In genomic region chr11:119298917-119299316, GRCm38 (mm10) we compare ENCODE assay signal across 7 mouse cellular contexts. TPM values are rescaled to one million over a fixed set of nuclear protein-coding genes. Genes with fewer than 3 reads are reported as not detected.
A peak's percentile ranks its signal among the peaks of the same experiment; 100 is the strongest.
DNase-seq lines count a peak whose midpoint lies in the region; ATAC-seq and TF ChIP-seq lines count a peak whose summit lies in the region.

No protein-coding gene starts in this region.

- ATAC-seq in lung, postnatal 0 days: no peak
- no peak for ATAC-seq in limb, embryonic 12.5 days (ENCODE audit: insufficient number of reproducible peaks, insufficient read depth, low FRiP score, low TSS enrichment, low read depth)

- no peak for TF ChIP-seq CTCF in lung, postnatal 0 days (IDR thresholded peaks at IDR 0.05)
- TF ChIP-seq CTCF in small intestine, adult 2 months (IDR thresholded peaks at IDR 0.05; ENCODE audit: extremely low read depth, insufficient read length, insufficient replicate concordance, low read depth, low read length): no peak

- WGBS in lung, postnatal 0 days: 7% methylated on average over 6 of the region's 7 CpGs
- 20% methylated on average over 7 of the region's 7 CpGs for WGBS in forebrain, embryonic 10.5 days
- 18% methylated on average over 7 of the region's 7 CpGs for WGBS in limb, embryonic 12.5 days
- 5% methylated on average over 7 of the region's 7 CpGs for WGBS in small intestine, adult 2 months

- DNase-seq in lung, postnatal 0 days (ENCODE audit: low spot score): peak; percentile 14
- no peak for DNase-seq in lung, postnatal 36 days
- DNase-seq in forebrain, embryonic 10.5 days (ENCODE audit: extremely low spot score, low spot score): no peak
- DNase-seq in spleen, postnatal 36 days (ENCODE audit: low spot score in 2 of 2): no peak
- no peak for DNase-seq in layer of hippocampus, postnatal 14 days (ENCODE audit: low spot score in 2 of 2)

- H3K9me3 ChIP-seq in lung, postnatal 0 days (ENCODE audit: low read length): no peaks in the 10 kb centered on the region
- no peaks in the 10 kb centered on the region for H3K9me3 ChIP-seq in forebrain, embryonic 10.5 days
- no peaks in the 10 kb centered on the region for H3K9me3 ChIP-seq in limb, embryonic 12.5 days

- peak overlapping the region; percentile 76 for H3K4me2 ChIP-seq in lung, postnatal 0 days (replicated peaks; ENCODE audit: low read depth, low read length)
- H3K4me2 ChIP-seq in limb, embryonic 12.5 days: peak overlapping the region; percentile 86

- peak overlapping the region; percentile 96 for H3K9ac ChIP-seq in lung, postnatal 0 days (replicated peaks; ENCODE audit: low read depth)
- H3K9ac ChIP-seq in limb, embryonic 12.5 days (replicated peaks): peak overlapping the region; percentile 98

- H3K27me3 ChIP-seq in lung, postnatal 0 days (replicated peaks; ENCODE audit: insufficient read depth, low read length): no peaks in the 10 kb centered on the region
- H3K27me3 ChIP-seq in forebrain, embryonic 10.5 days (ENCODE audit: poor library complexity, severe bottlenecking): 0 out of 2 replicates have a peak, but pooled peaks cover 2% of the 10 kb centered on the region
- H3K27me3 ChIP-seq in limb, embryonic 12.5 days: peaks cover 8% of the 10 kb centered on the region; the same call in 1 of the 2 replicates
- H3K27me3 ChIP-seq in small intestine, adult 2 months (ENCODE audit: control insufficient read depth, insufficient read depth, low read length): no peaks in the 10 kb centered on the region

- H3K4me1 ChIP-seq in lung, postnatal 0 days (ENCODE audit: insufficient read depth, low read depth, low read length): peaks cover 4% of the 10 kb centered on the region; the same call in 1 of the 2 replicates
- H3K4me1 ChIP-seq in forebrain, embryonic 10.5 days: peaks cover 29% of the 10 kb centered on the region
- H3K4me1 ChIP-seq in limb, embryonic 12.5 days (replicated peaks): peaks cover 18% of the 10 kb centered on the region
- H3K4me1 ChIP-seq in small intestine, adult 2 months (ENCODE audit: control insufficient read depth, insufficient read depth, insufficient read length, low read length): 0 out of 2 replicates have a peak, but pooled peaks cover 6% of the 10 kb centered on the region

- H3K36me3 ChIP-seq in lung, postnatal 0 days (ENCODE audit: insufficient read depth, low read length): peaks cover 23% of the 10 kb centered on the region
- H3K36me3 ChIP-seq in forebrain, embryonic 10.5 days (replicated peaks): peaks cover 45% of the 10 kb centered on the region
- H3K36me3 ChIP-seq in limb, embryonic 12.5 days: peaks cover 43% of the 10 kb centered on the region
- H3K36me3 ChIP-seq in small intestine, adult 2 months (ENCODE audit: control insufficient read depth, insufficient read depth, low read length): peaks cover 36% of the 10 kb centered on the region

- H3K4me3 ChIP-seq in lung, postnatal 0 days (ENCODE audit: low read depth, low read length): peak overlapping the region; percentile 90
- peak overlapping the region; percentile 100 for H3K4me3 ChIP-seq in forebrain, embryonic 10.5 days
- H3K4me3 ChIP-seq in limb, embryonic 12.5 days (replicated peaks): peak overlapping the region; percentile 97
- H3K4me3 ChIP-seq in small intestine, adult 2 months (ENCODE audit: low read depth, low read length): peak overlapping the region; percentile 72

- H3K27ac ChIP-seq in lung, postnatal 0 days (ENCODE audit: low read length): no peak overlapping the region
- H3K27ac ChIP-seq in forebrain, embryonic 10.5 days: peak overlapping the region; percentile 98
- 0 out of 2 replicates have a peak overlapping the region, but pooled peaks have one; percentile 87 for H3K27ac ChIP-seq in limb, embryonic 12.5 days
- H3K27ac ChIP-seq in small intestine, adult 2 months (ENCODE audit: insufficient read depth, low read depth, low read length): no peak overlapping the region

- TF ChIP-seq POLR2A in small intestine, adult 2 months (IDR thresholded peaks at IDR 0.05; ENCODE audit: low read depth, low read length): no peak

- no peak for TF ChIP-seq EP300 in lung, postnatal 0 days (IDR thresholded peaks at IDR 0.05)

RNA-seq across cellular contexts. Expression of gene Eif4a3, which starts 1.0 kb away (rescaled TPM):
- polyA plus RNA-seq in lung, postnatal 0 days (2015; fragmentation: Nextera tagmentation; extraction: Ambion mirVana): 187 and 207 TPM in 2 replicates
- 511 and 516 TPM in 2 replicates for polyA plus RNA-seq in forebrain, embryonic 10.5 days (2016; fragmentation: Nextera tagmentation; extraction: Ambion mirVana)
- polyA plus RNA-seq in limb, embryonic 12.5 days (2016; fragmentation: Nextera tagmentation; extraction: Ambion mirVana): 390 and 396 TPM in 2 replicates
- 27.7 and 56.5 TPM in 2 replicates for polyA plus RNA-seq in small intestine, adult 2 months (2012; rRNA removed)
- total RNA-seq in layer of hippocampus, postnatal 14 days (2021): 10 to 100 TPM; 90.1 to 91.0 TPM

RNA-seq across cellular contexts. Expression of gene Card14, which starts 8.7 kb away (rescaled TPM):
- polyA plus RNA-seq in lung, postnatal 0 days (2015; fragmentation: Nextera tagmentation; extraction: Ambion mirVana): 0.06 TPM in 1 of 2 replicates, not detected in the other
- 0.04 TPM in 1 of 2 replicates, not detected in the other for polyA plus RNA-seq in forebrain, embryonic 10.5 days (2016; fragmentation: Nextera tagmentation; extraction: Ambion mirVana)
- 0.27 and 0.56 TPM in 2 replicates for polyA plus RNA-seq in limb, embryonic 12.5 days (2016; fragmentation: Nextera tagmentation; extraction: Ambion mirVana)
- 3.5 and 7.1 TPM in 2 replicates for polyA plus RNA-seq in small intestine, adult 2 months (2012; rRNA removed)
- total RNA-seq in layer of hippocampus, postnatal 14 days (2021): under 1 TPM; 0.25 to 0.45 TPM

RNA-seq across cellular contexts. Expression of gene Gaa, which starts 31.2 kb away (rescaled TPM):
- polyA plus RNA-seq in lung, postnatal 0 days (2015; fragmentation: Nextera tagmentation; extraction: Ambion mirVana): 39.1 and 45.1 TPM in 2 replicates
- 27.5 and 28.4 TPM in 2 replicates for polyA plus RNA-seq in forebrain, embryonic 10.5 days (2016; fragmentation: Nextera tagmentation; extraction: Ambion mirVana)
- polyA plus RNA-seq in limb, embryonic 12.5 days (2016; fragmentation: Nextera tagmentation; extraction: Ambion mirVana): 39.4 and 43.4 TPM in 2 replicates
- 35.8 TPM in 2 replicates for polyA plus RNA-seq in small intestine, adult 2 months (2012; rRNA removed)
- 100 to 1,000 TPM; 178 to 184 TPM for total RNA-seq in layer of hippocampus, postnatal 14 days (2021)

RNA-seq across cellular contexts. Expression of gene Sgsh, which starts 56.4 kb away (rescaled TPM):
- polyA plus RNA-seq in lung, postnatal 0 days (2015; fragmentation: Nextera tagmentation; extraction: Ambion mirVana): 12.6 TPM in 2 replicates
- polyA plus RNA-seq in forebrain, embryonic 10.5 days (2016; fragmentation: Nextera tagmentation; extraction: Ambion mirVana): 7.5 and 7.9 TPM in 2 replicates
- polyA plus RNA-seq in limb, embryonic 12.5 days (2016; fragmentation: Nextera tagmentation; extraction: Ambion mirVana): 5.5 and 6.1 TPM in 2 replicates
- polyA plus RNA-seq in small intestine, adult 2 months (2012; rRNA removed): 12.6 and 19.2 TPM in 2 replicates
- 1 to 10 TPM; 4.3 to 4.8 TPM for total RNA-seq in layer of hippocampus, postnatal 14 days (2021)

RNA-seq across cellular contexts. Expression of gene Slc26a11, which starts 56.4 kb away (rescaled TPM):
- 11.6 and 12.0 TPM in 2 replicates for polyA plus RNA-seq in lung, postnatal 0 days (2015; fragmentation: Nextera tagmentation; extraction: Ambion mirVana)
- polyA plus RNA-seq in forebrain, embryonic 10.5 days (2016; fragmentation: Nextera tagmentation; extraction: Ambion mirVana): 9.6 and 10.6 TPM in 2 replicates
- polyA plus RNA-seq in limb, embryonic 12.5 days (2016; fragmentation: Nextera tagmentation; extraction: Ambion mirVana): 12.2 and 12.4 TPM in 2 replicates
- 9.7 and 17.3 TPM in 2 replicates for polyA plus RNA-seq in small intestine, adult 2 months (2012; rRNA removed)
- total RNA-seq in layer of hippocampus, postnatal 14 days (2021): 1 to 10 TPM; 4.3 to 6.0 TPM

Comparison
In these comparisons a context has a peak if more than half of its experiments do, and no peak if none do; other contexts are left out.
1. H3K27ac ChIP-seq: peak in forebrain, embryonic 10.5 days (single experiment) and limb, embryonic 12.5 days (single experiment); none in lung, postnatal 0 days (single experiment) and small intestine, adult 2 months (single experiment).
2. Peak in every context shown above with its lines, with median percentiles within 50 percentile points of each other: H3K4me3 ChIP-seq.